Mouse (Mus musculus): ENCODE results near the gene Vdac2.

DNA sequence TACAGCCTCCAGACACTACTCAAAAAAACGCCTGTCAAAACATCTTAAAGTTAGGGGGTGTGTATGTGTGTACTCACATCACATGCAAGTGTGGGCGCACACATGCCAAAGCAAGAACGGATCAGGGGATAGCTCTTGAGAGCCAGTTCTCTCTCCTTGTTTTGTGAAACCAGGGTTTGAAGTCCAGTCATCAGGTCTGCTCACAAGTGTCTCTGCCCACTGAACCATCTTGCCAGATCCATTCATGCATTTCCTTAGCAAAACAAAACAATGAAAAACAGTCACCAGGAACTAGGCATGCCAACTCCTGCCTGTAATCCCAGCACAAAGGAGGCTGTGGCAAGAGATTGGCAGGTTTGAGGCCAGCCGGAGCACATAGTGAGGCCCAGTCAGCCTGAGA is 38.5 kb upstream of the Vdac2 start:
- TF ChIP-seq CTCF (IDR thresholded peaks at IDR 0.05; ENCODE audit: low read depth): no peak
- no peak for TF ChIP-seq EP300 (optimal IDR thresholded peaks at IDR 0.05)
